Mouse (Mus musculus): ENCODE data around the gene Pard3b. TPM values are rescaled to one million over a fixed set of nuclear protein-coding genes. Genes with fewer than 3 reads are reported as not detected.

Gene Pard3b
- total RNA-seq, 2 experiments from 2014 or later, result 20.2 to 22.2 TPM

GRCm38 (mm10) chr1:62235121-62235520 is 596.5 kb downstream of the Pard3b start:
- no peak for DNase-seq (ENCODE audit: low spot score in 2 of 2)

- no peak for DNase-seq (ENCODE audit: low spot score in 2 of 2)
Measured at GRCm38 (mm10) chr1:62244191-62244984, 605.8 kb downstream of the Pard3b start.

GRCm38 (mm10) chr1:62252432-62252831 is 613.8 kb downstream of the Pard3b start:
- no peak for DNase-seq (ENCODE audit: low spot score in 2 of 2)

- DNase-seq (ENCODE audit: low spot score in 2 of 2), result no peak
Measured at GRCm38 (mm10) chr1:62254316-62254715, 615.7 kb downstream of the Pard3b start.

GRCm38 (mm10) chr1:62254888-62255287 is 616.3 kb downstream of the Pard3b start:
- no peak for DNase-seq (ENCODE audit: low spot score in 2 of 2)

- no peak for DNase-seq (ENCODE audit: low spot score in 2 of 2)
Measured at GRCm38 (mm10) chr1:62276466-62276865, 637.8 kb downstream of the Pard3b start.

GRCm38 (mm10) chr1:62278586-62278985 is 640.0 kb downstream of the Pard3b start:
- no peak for DNase-seq (ENCODE audit: low spot score in 2 of 2)

- no peak for DNase-seq (ENCODE audit: low spot score in 2 of 2)
Measured at GRCm38 (mm10) chr1:62280586-62280985, 642.0 kb downstream of the Pard3b start.

GRCm38 (mm10) chr1:62282835-62283234 is 644.2 kb downstream of the Pard3b start:
- DNase-seq (ENCODE audit: low spot score in 2 of 2), result no peak

GRCm38 (mm10) chr1:62283624-62284023 is 645.0 kb downstream of the Pard3b start:
- no peak for DNase-seq (ENCODE audit: low spot score in 2 of 2)

- no peak for DNase-seq (ENCODE audit: low spot score in 2 of 2)
Measured at GRCm38 (mm10) chr1:62309376-62309775, 670.8 kb downstream of the Pard3b start.

- DNase-seq (ENCODE audit: low spot score in 2 of 2), result no peak
Measured at GRCm38 (mm10) chr1:62325237-62325636, 686.6 kb downstream of the Pard3b start.

- no peak for DNase-seq (ENCODE audit: low spot score in 2 of 2)
Measured at GRCm38 (mm10) chr1:62327743-62328142, 689.1 kb downstream of the Pard3b start.

GRCm38 (mm10) chr1:62328808-62329207 is 690.2 kb downstream of the Pard3b start:
- DNase-seq (ENCODE audit: low spot score in 2 of 2), result no peak

- DNase-seq (ENCODE audit: low spot score in 2 of 2), result no peak
Measured at GRCm38 (mm10) chr1:62333016-62333415, 694.4 kb downstream of the Pard3b start.

GRCm38 (mm10) chr1:62334196-62334595 is 695.6 kb downstream of the Pard3b start:
- no peak for DNase-seq (ENCODE audit: low spot score in 2 of 2)

GRCm38 (mm10) chr1:62340261-62340660 is 701.6 kb downstream of the Pard3b start:
- no peak for DNase-seq (ENCODE audit: low spot score in 2 of 2)

- no peak for DNase-seq (ENCODE audit: low spot score in 2 of 2)
Measured at GRCm38 (mm10) chr1:62344286-62344685, 705.7 kb downstream of the Pard3b start.

- DNase-seq (ENCODE audit: low spot score in 2 of 2), result no peak
Measured at GRCm38 (mm10) chr1:62348371-62348770, 709.7 kb downstream of the Pard3b start.

- DNase-seq (ENCODE audit: low spot score in 2 of 2), result no peak
Measured at GRCm38 (mm10) chr1:62355496-62355895, 716.9 kb downstream of the Pard3b start.

GRCm38 (mm10) chr1:62374427-62375050 is 735.9 kb downstream of the Pard3b start:
- DNase-seq (ENCODE audit: low spot score in 2 of 2), result no peak

- no peak for DNase-seq (ENCODE audit: low spot score in 2 of 2)
Measured at GRCm38 (mm10) chr1:62378335-62378734, 739.7 kb downstream of the Pard3b start.

Measured in adrenal gland, postnatal 4 days (tissue).